Mouse (Mus musculus) bone marrow macrophage, adult 2 months (primary cell): ENCODE data around the gene Gdap1l1.

Experiments used
- CTCF ChIP-seq: IDR thresholded peaks from 2 replicates; pipeline ENCODE4 v1.5.1; 2012; ENCODE audit warnings: low read depth, mild to moderate bottlenecking, low read length, moderate library complexity
- POLR2A ChIP-seq: IDR thresholded peaks from 2 replicates; pipeline ENCODE4 v1.6.1; 2012; ENCODE audit warnings: mild to moderate bottlenecking, low read depth, low read length, borderline replicate concordance

- TF ChIP-seq CTCF (no peak), POLR2A (no peak)
Measured at GRCm38 (mm10) chr2:163503191-163503590, 64.9 kb downstream of the Gdap1l1 start.
